Mouse (Mus musculus) ZHBTc4 (cell line): ENCODE measurements at regions not wholly inside any gene's neighbourhood (a gene's known extent, or its start where the extent isn't known, plus 50 kb on each side); places are given as distances from the start of the nearest gene placed in this dataset.
A peak's percentile ranks its signal among the peaks of the same experiment; 100 is the strongest.

Experiments
- DNase-seq: peaks from one replicate; pipeline ENCODE4 v3.0.0-alpha.2; 2011; ENCODE audit warnings: low read depth, low spot score

- DNase-seq: peak; percentile 18
Observed at GRCm38 (mm10) chr2:42901554-42901953, 248.1 kb upstream of the Lrp1b start.
